Comparison of ENCODE assay signal across 22 mouse cellular contexts in genomic region chr8:90897343-90897742, GRCm38 (mm10).
DNase-seq lines count a peak whose midpoint lies in the region; ATAC-seq and TF ChIP-seq lines count a peak whose summit lies in the region.
"Had no signal": no experiment of that assay in that cellular context is flagged by ENCODE, and none has a peak within 500 bp of the region (broad histone marks: within the 10 kb centered on the region; RNA-seq: fewer than 3 reads in every experiment).

No protein-coding gene starts in this region.

- H3K9ac ChIP-seq in forebrain, embryonic 14.5 days (ENCODE audit: low read length) = no peak overlapping the region
- no peak overlapping the region for H3K9ac ChIP-seq in embryonic facial prominence, embryonic 14.5 days (ENCODE audit: low read depth, low read length)
- H3K9ac ChIP-seq: embryonic facial prominence, embryonic 12.5 days; forebrain, embryonic 12.5 days; forebrain, embryonic 15.5 days; forebrain, postnatal 0 days had no signal

- intact Hi-C loops in left cerebral cortex, postnatal 10 days (cut with DNase I) = no loop called here
- intact Hi-C loops in heart, postnatal 14 days (cut with DNase I) = no loop called here

- no peak for ATAC-seq in forebrain, embryonic 14.5 days
- 0 out of 2 replicates have a peak, but pooled peaks have one; percentile 41 for ATAC-seq in embryonic facial prominence, embryonic 14.5 days (ENCODE audit: low read depth)
- ATAC-seq: activated CD4-positive, CD25-positive, alpha-beta regulatory T cell, adult 4 months; forebrain, embryonic 15.5 days; forebrain, postnatal 0 days; Patski had no signal

- H3K9me3 ChIP-seq in forebrain, embryonic 10.5 days = no peaks in the 10 kb centered on the region
- H3K9me3 ChIP-seq in forebrain, embryonic 14.5 days (replicated peaks; ENCODE audit: control insufficient read depth, low read length) = no peaks in the 10 kb centered on the region
- H3K9me3 ChIP-seq in E14TG2a.4 (ENCODE audit: low read length) = no peaks in the 10 kb centered on the region
- H3K9me3 ChIP-seq in embryonic facial prominence, embryonic 14.5 days (ENCODE audit: control insufficient read depth, low read length) = no peaks in the 10 kb centered on the region
- H3K9me3 ChIP-seq in limb, embryonic 10.5 days (replicated peaks) = no peaks in the 10 kb centered on the region
- H3K9me3 ChIP-seq: embryonic facial prominence, embryonic 12.5 days; forebrain, embryonic 12.5 days; forebrain, embryonic 15.5 days; G1E had no signal

- TF ChIP-seq CTCF in E14TG2a.4 (conservative IDR thresholded peaks at IDR 0.05; ENCODE audit: low read length) = no peak

- H3K4me3 ChIP-seq in forebrain, embryonic 10.5 days = no peak overlapping the region
- no peak overlapping the region for H3K4me3 ChIP-seq in forebrain, embryonic 14.5 days (ENCODE audit: low read depth, low read length)
- H3K4me3 ChIP-seq in E14TG2a.4 (replicated peaks; ENCODE audit: low read length) = 0 out of 2 replicates have a peak overlapping the region, but pooled peaks have one; percentile 8
- no peak overlapping the region for H3K4me3 ChIP-seq in embryonic facial prominence, embryonic 14.5 days (ENCODE audit: low read depth, low read length)
- H3K4me3 ChIP-seq in limb, embryonic 10.5 days = no peak overlapping the region
- H3K4me3 ChIP-seq: embryonic facial prominence, embryonic 12.5 days; forebrain, embryonic 12.5 days; forebrain, embryonic 15.5 days had no signal

- H3K4me1 ChIP-seq in forebrain, embryonic 10.5 days = peaks cover 31% of the 10 kb centered on the region
- H3K4me1 ChIP-seq in forebrain, embryonic 14.5 days (ENCODE audit: control insufficient read depth, insufficient read depth, low read length) = peaks cover 6% of the 10 kb centered on the region; the same call in 1 of the 2 replicates
- H3K4me1 ChIP-seq in E14TG2a.4 (replicated peaks; ENCODE audit: low read depth, low read length) = peaks cover 77% of the 10 kb centered on the region
- peaks cover 17% of the 10 kb centered on the region for H3K4me1 ChIP-seq in embryonic facial prominence, embryonic 14.5 days (ENCODE audit: control insufficient read depth, insufficient read depth, low read length)
- peaks cover 12% of the 10 kb centered on the region for H3K4me1 ChIP-seq in limb, embryonic 10.5 days

- no peak for DNase-seq in forebrain, embryonic 10.5 days (ENCODE audit: extremely low spot score, low spot score)
- no peak for DNase-seq in forebrain, embryonic 14.5 days (ENCODE audit: low spot score)
- peak; percentile 54 for DNase-seq in embryonic facial prominence, embryonic 14.5 days (ENCODE audit: low spot score)
- no peak for DNase-seq in limb, embryonic 10.5 days (ENCODE audit: low spot score)
- no peak for DNase-seq in left cerebral cortex, postnatal 10 days (ENCODE audit: extremely low spot score in 1 of 2, low spot score in 2 of 2)
- DNase-seq in heart, postnatal 14 days = no peak
- no peak for DNase-seq in urinary bladder, postnatal 4 days (ENCODE audit: low spot score in 2 of 2)
- DNase-seq: adrenal gland, adult 8-10 months; adrenal gland, postnatal 14 days; adrenal gland, postnatal 36 days; cerebellum, adult 11-12 months; cerebellum, adult 2 months; cerebellum, postnatal 10 days; cerebellum, postnatal 25 days; forebrain, postnatal 0 days had no signal

- peak overlapping the region; percentile 20; the same call in 1 of the 2 replicates for H3K27ac ChIP-seq in forebrain, embryonic 10.5 days
- no peak overlapping the region for H3K27ac ChIP-seq in forebrain, embryonic 14.5 days (ENCODE audit: low read depth, low read length)
- H3K27ac ChIP-seq in embryonic facial prominence, embryonic 14.5 days (replicated peaks; ENCODE audit: low read depth, low read length) = no peak overlapping the region
- 0 out of 2 replicates have a peak overlapping the region, but pooled peaks have one; percentile 46 for H3K27ac ChIP-seq in limb, embryonic 10.5 days
- H3K27ac ChIP-seq: embryonic facial prominence, embryonic 12.5 days; forebrain, embryonic 12.5 days; forebrain, embryonic 15.5 days had no signal

- no peak overlapping the region for H3K4me2 ChIP-seq in forebrain, embryonic 14.5 days (ENCODE audit: low read length)
- no peak overlapping the region for H3K4me2 ChIP-seq in embryonic facial prominence, embryonic 14.5 days (ENCODE audit: low read depth, low read length)
- H3K4me2 ChIP-seq: embryonic facial prominence, embryonic 12.5 days; forebrain, embryonic 12.5 days; forebrain, embryonic 15.5 days had no signal

- H3K36me3 ChIP-seq in forebrain, embryonic 10.5 days (replicated peaks) = no peaks in the 10 kb centered on the region
- no peaks in the 10 kb centered on the region for H3K36me3 ChIP-seq in forebrain, embryonic 14.5 days (ENCODE audit: control insufficient read depth, insufficient read depth, low read length)
- no peaks in the 10 kb centered on the region for H3K36me3 ChIP-seq in E14TG2a.4 (ENCODE audit: insufficient read depth, low read length)
- peaks cover 4% of the 10 kb centered on the region; the same call in 1 of the 2 replicates for H3K36me3 ChIP-seq in embryonic facial prominence, embryonic 14.5 days (ENCODE audit: control insufficient read depth, insufficient read depth, low read length)
- H3K36me3 ChIP-seq in limb, embryonic 10.5 days = peaks cover 4% of the 10 kb centered on the region; the same call in 1 of the 2 replicates
- H3K36me3 ChIP-seq: embryonic facial prominence, embryonic 12.5 days; forebrain, embryonic 12.5 days; forebrain, embryonic 15.5 days; G1E had no signal

- H3K27me3 ChIP-seq in forebrain, embryonic 10.5 days (ENCODE audit: poor library complexity, severe bottlenecking) = no peaks in the 10 kb centered on the region
- H3K27me3 ChIP-seq in forebrain, embryonic 14.5 days (replicated peaks; ENCODE audit: control insufficient read depth, insufficient read depth, low read length) = no peaks in the 10 kb centered on the region
- H3K27me3 ChIP-seq in E14TG2a.4 (ENCODE audit: insufficient read depth, low read length) = no peaks in the 10 kb centered on the region
- H3K27me3 ChIP-seq in embryonic facial prominence, embryonic 14.5 days (replicated peaks; ENCODE audit: control insufficient read depth, insufficient read depth, low read length) = no peaks in the 10 kb centered on the region
- no peaks in the 10 kb centered on the region for H3K27me3 ChIP-seq in limb, embryonic 10.5 days (ENCODE audit: low read depth, poor library complexity, severe bottlenecking)
- H3K27me3 ChIP-seq: embryonic facial prominence, embryonic 12.5 days; forebrain, embryonic 12.5 days; forebrain, embryonic 15.5 days; Patski had no signal

- 58% methylated on average over 5 of the region's 5 CpGs for WGBS in forebrain, embryonic 10.5 days
- WGBS in forebrain, embryonic 14.5 days = 66% methylated on average over 5 of the region's 5 CpGs
- WGBS in embryonic facial prominence, embryonic 14.5 days = 66% methylated on average over 5 of the region's 5 CpGs
- 59% methylated on average over 5 of the region's 5 CpGs for WGBS in limb, embryonic 10.5 days

Comparison
In these comparisons a context has a peak if more than half of its experiments do, and no peak if none do; other contexts are left out.
1. H3K27ac ChIP-seq: peak in forebrain, embryonic 10.5 days (single experiment) and limb, embryonic 10.5 days (single experiment); none in forebrain, embryonic 14.5 days (single experiment) and embryonic facial prominence, embryonic 14.5 days (single experiment).